Mouse (Mus musculus) intestine, embryonic 15.5 days (tissue): ENCODE measurements around the gene Ccdc88a. TPM values are rescaled to one million over a fixed set of nuclear protein-coding genes. Genes with fewer than 3 reads are reported as not detected.
"Not testable (repeated sequence)": the region's sequence is repeated elsewhere in the genome, so short reads cannot be mapped to it uniquely, and the experiment has no call there.

Experiments
- ATAC-seq: fragments of 200-750 bp; cut with Nextera tagmentation; 2 replicates; pipeline ENCODE4 v1.8.0; 2017; ENCODE audit warnings: moderate TSS enrichment, moderate library complexity
- H3K27ac ChIP-seq: fragments of 300-500 bp; sonication (generic); 2 replicates; pipeline ENCODE4 v1.5.1; 2015; ENCODE audit warnings: mild to moderate bottlenecking, inconsistent platforms
- H3K27me3 ChIP-seq: fragments of 300-500 bp; sonication (generic); replicated peaks from 2 replicates; pipeline ENCODE4 v1.6.1; 2015; ENCODE audit warnings: inconsistent platforms
- H3K36me3 ChIP-seq: fragments of 300-500 bp; sonication (generic); 2 replicates; pipeline ENCODE4 v1.6.1; 2015; ENCODE audit warnings: inconsistent platforms
- H3K4me1 ChIP-seq: fragments of 300-500 bp; sonication (generic); replicated peaks from 2 replicates; pipeline ENCODE4 v1.6.1; 2015; ENCODE audit warnings: inconsistent platforms
- H3K4me2 ChIP-seq: fragments of 300-500 bp; sonication (generic); replicated peaks from 2 replicates; pipeline ENCODE4 v1.6.1; 2015; ENCODE audit warnings: mild to moderate bottlenecking, inconsistent platforms
- H3K4me3 ChIP-seq: fragments of 300-500 bp; sonication (generic); replicated peaks from 2 replicates; pipeline ENCODE4 v1.5.1; 2015; ENCODE audit warnings: inconsistent platforms
- H3K9ac ChIP-seq: fragments of 300-500 bp; sonication (generic); 2 replicates; pipeline ENCODE4 v1.6.1; 2015; ENCODE audit warnings: inconsistent platforms
- H3K9me3 ChIP-seq: fragments of 300-500 bp; sonication (generic); 2 replicates; pipeline ENCODE4 v1.6.1; 2016; ENCODE audit warnings: inconsistent platforms
- WGBS: fragments of 180-500 bp; shearing (Covaris S2); methylation state at CpG from one replicate; pipeline ENCODE4 v1.1.7; 2015; 5-methylcytosine and 5-hydroxymethylcytosine counted together
- polyA plus RNA-seq: library from polyadenylated mRNA; unstranded; fragments of >200 nt; fragmentation: Nextera tagmentation; extraction: Ambion mirVana; gene quantifications from 2 replicates; pipeline ENCODE4 v1.2.1, GENCODE M21; 2015

Gene Ccdc88a
- polyA plus RNA-seq, 1 experiment from 2014 or later: 20.9 TPM

GRCm38 (mm10) chr11:29546297-29546696, 172.8 kb downstream of the Ccdc88a start:
- not testable (repeated sequence) for ATAC-seq, H3K9me3 ChIP-seq, H3K27ac ChIP-seq, H3K27me3 ChIP-seq, H3K4me1 ChIP-seq
- WGBS: 94% methylated on average over 2 of the region's 2 CpGs
- H3K9ac ChIP-seq: 0 out of 2 replicates have a peak overlapping the region, but pooled peaks have one; percentile 78
- H3K4me3 ChIP-seq: peak overlapping the region; percentile 69; the same call in 1 of the 2 replicates
- peak overlapping the region; percentile 50 for H3K4me2 ChIP-seq
- peaks cover 10% of the 10 kb centered on the region for H3K36me3 ChIP-seq

- ATAC-seq: no peak
- Histone ChIP-seq H3K9me3 (no peaks in the 10 kb centered on the region), H3K9ac (peak overlapping the region; percentile 78), H3K36me3 (peaks cover 10% of the 10 kb centered on the region), H3K4me3 (peak overlapping the region; percentile 69), H3K4me2 (peak overlapping the region; percentile 50), H3K27ac (no peak overlapping the region), H3K27me3 (no peaks in the 10 kb centered on the region), H3K4me1 (0 out of 2 replicates have a peak, but pooled peaks cover 4% of the 10 kb centered on the region)
- 12% methylated on average over 2 of the region's 2 CpGs for WGBS
Measured at GRCm38 (mm10) chr11:29546762-29547161, 173.3 kb downstream of the Ccdc88a start.

GRCm38 (mm10) chr11:29547249-29547751, 173.8 kb downstream of the Ccdc88a start:
- H3K27ac ChIP-seq: peak overlapping the region; percentile 72
- 0 out of 2 replicates have a peak, but pooled peaks cover 4% of the 10 kb centered on the region for H3K4me1 ChIP-seq
- H3K27me3 ChIP-seq: no peaks in the 10 kb centered on the region
- H3K9me3 ChIP-seq: no peaks in the 10 kb centered on the region
- H3K9ac ChIP-seq: peak overlapping the region; percentile 78
- WGBS: under 1% methylated on average over 27 of the region's 27 CpGs
- ATAC-seq: peak; percentile 18
- peak overlapping the region; percentile 50 for H3K4me2 ChIP-seq
- peak overlapping the region; percentile 69 for H3K4me3 ChIP-seq
- H3K36me3 ChIP-seq: peaks cover 8% of the 10 kb centered on the region

- Histone ChIP-seq H3K4me2 (peak within 1 kb of the TSS; percentile 70), H3K36me3 (peaks cover 7% of the 10 kb centered on the region), H3K9ac (peak within 1 kb of the TSS; percentile 78), H3K4me1 (0 out of 2 replicates have a peak, but pooled peaks cover 4% of the 10 kb centered on the region), H3K4me3 (peak within 1 kb of the TSS; percentile 69), H3K9me3 (no peaks in the 10 kb centered on the region), H3K27me3 (no peaks in the 10 kb centered on the region), H3K27ac (peak within 1 kb of the TSS; percentile 72)
- ATAC-seq: peak; percentile 98
- under 1% methylated on average over 46 of the region's 46 CpGs for WGBS
Measured at GRCm38 (mm10) chr11:29547752-29548503, 174.5 kb downstream of the Ccdc88a start, which contains the start of the genes Clhc1 and Rps27a. Gene Clhc1 (plus strand): TSS chr11:29547950. Gene Rps27a (minus strand): TSS chr11:29548109.

GRCm38 (mm10) chr11:29548504-29549424, 175.3 kb downstream of the Ccdc88a start:
- Histone ChIP-seq H3K27ac (no peak overlapping the region; the same call in 1 of the 2 replicates), H3K4me2 (peak overlapping the region; percentile 70), H3K36me3 (peaks cover 7% of the 10 kb centered on the region), H3K4me3 (peak overlapping the region; percentile 69), H3K27me3 (no peaks in the 10 kb centered on the region), H3K9me3 (no peaks in the 10 kb centered on the region), H3K9ac (peak overlapping the region; percentile 78), H3K4me1 (0 out of 2 replicates have a peak, but pooled peaks cover 4% of the 10 kb centered on the region)
- ATAC-seq: 0 out of 2 replicates have a peak, but pooled peaks have one; percentile 21
- 22% methylated on average over 23 of the region's 23 CpGs for WGBS

GRCm38 (mm10) chr11:29549425-29549778, 175.9 kb downstream of the Ccdc88a start:
- Histone ChIP-seq H3K4me1 (0 out of 2 replicates have a peak, but pooled peaks cover 4% of the 10 kb centered on the region), H3K27ac (no peak overlapping the region), H3K9ac (no peak overlapping the region), H3K27me3 (no peaks in the 10 kb centered on the region), H3K36me3 (peaks cover 3% of the 10 kb centered on the region), H3K4me2 (no peak overlapping the region), H3K9me3 (no peaks in the 10 kb centered on the region), H3K4me3 (no peak overlapping the region)
- 94% methylated on average over 1 of the region's 1 CpGs for WGBS
- no peak for ATAC-seq

Other genes starting within 250 kb of the Ccdc88a start
- 44.0 and 50.6 TPM in 2 replicates for gene Pnpt1, start 242.9 kb upstream of the Ccdc88a start, polyA plus RNA-seq
- 80.1 and 104 TPM in 2 replicates for gene Ppp4r3b, start 200.8 kb upstream of the Ccdc88a start, polyA plus RNA-seq
- gene Cfap36, start 126.2 kb upstream of the Ccdc88a start, polyA plus RNA-seq: 40.2 and 43.2 TPM in 2 replicates
- gene Prorsd1, start 141.4 kb downstream of the Ccdc88a start, polyA plus RNA-seq: 22.4 and 24.0 TPM in 2 replicates
- 42.4 and 44.1 TPM in 2 replicates for gene Mtif2, start 152.8 kb downstream of the Ccdc88a start, polyA plus RNA-seq
- gene Clhc1, start 174.3 kb downstream of the Ccdc88a start, polyA plus RNA-seq: 0.18 TPM in 1 of 2 replicates, not detected in the other
- 1,060 and 1,132 TPM in 2 replicates for gene Rps27a, start 174.5 kb downstream of the Ccdc88a start, polyA plus RNA-seq